Mouse (Mus musculus) liver, postnatal 0 days (tissue): Measurements from ENCODE around the gene Lrguk.

Source experiments
- CTCF ChIP-seq: sonication (generic); IDR thresholded peaks from 2 replicates; pipeline ENCODE4 v1.5.1; 2016; ENCODE audit warnings: antibody characterized with exemption, low read depth
- EP300 ChIP-seq: IDR thresholded peaks from 2 replicates; pipeline ENCODE4 v1.6.1; 2016; ENCODE audit warnings: antibody characterized with exemption, low read depth, mild to moderate bottlenecking

DNA sequence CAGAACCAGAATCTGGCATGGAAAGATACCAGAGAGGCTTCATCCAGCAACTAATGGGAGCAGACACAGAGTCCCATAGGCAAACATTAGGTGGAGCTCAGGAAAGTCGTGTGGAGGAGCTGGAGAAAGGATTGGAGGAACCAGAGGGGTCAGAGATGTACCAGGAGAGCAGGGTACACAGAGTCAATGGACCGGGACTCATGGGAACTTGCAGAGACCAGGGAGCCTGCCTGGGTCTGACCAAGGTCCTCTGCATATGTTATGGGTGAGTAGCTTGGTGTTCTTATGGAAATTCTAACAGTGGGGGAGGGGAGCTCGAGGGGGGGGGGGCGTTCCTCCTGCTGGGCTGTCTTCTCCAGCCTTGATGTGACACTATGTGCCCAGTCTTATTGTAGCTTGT lies 30.7 kb upstream of the Lrguk start:
- TF ChIP-seq CTCF (no peak), EP300 (no peak)
